Mouse (Mus musculus) heart, postnatal 0 days (tissue): ENCODE measurements at regions not wholly inside any gene's neighbourhood (a gene's known extent, or its start where the extent isn't known, plus 50 kb on each side); places are given as distances from the start of the nearest gene placed in this dataset.

Source experiments
- ATAC-seq: fragments of 200-750 bp; cut with Nextera tagmentation; 2 replicates; pipeline ENCODE4 v1.8.0; 2017; ENCODE audit warnings: low read depth, moderate number of reproducible peaks, moderate library complexity; ENCODE audit not compliant: insufficient read depth
- DNase-seq: peaks from one replicate; pipeline ENCODE4 v3.0.0-alpha.2; 2016; ENCODE audit warnings: low spot score
- H3K27ac ChIP-seq: fragments of 300-500 bp; sonication (generic); 2 replicates; pipeline ENCODE4 v1.5.1; 2014; ENCODE audit warnings: low read depth, mild to moderate bottlenecking
- H3K27me3 ChIP-seq: fragments of 300-500 bp; sonication (generic); 2 replicates; pipeline ENCODE4 v1.6.1; 2014; ENCODE audit warnings: low read length, mixed read lengths; ENCODE audit not compliant: control insufficient read depth, insufficient read depth
- H3K36me3 ChIP-seq: fragments of 300-500 bp; sonication (generic); replicated peaks from 2 replicates; pipeline ENCODE4 v1.6.1; 2014; ENCODE audit warnings: low read length, mixed read lengths; ENCODE audit not compliant: control insufficient read depth, insufficient read depth
- H3K4me1 ChIP-seq: fragments of 300-500 bp; sonication (generic); 2 replicates; pipeline ENCODE4 v1.6.1; 2014; ENCODE audit warnings: antibody characterized with exemption; ENCODE audit not compliant: control insufficient read depth, insufficient read depth
- H3K4me2 ChIP-seq: fragments of 300-500 bp; sonication (generic); 2 replicates; pipeline ENCODE4 v1.6.1; 2014; ENCODE audit warnings: low read depth, mild to moderate bottlenecking, low read length, moderate library complexity
- H3K4me3 ChIP-seq: fragments of 300-500 bp; sonication (generic); 2 replicates; pipeline ENCODE4 v1.5.1; 2014; ENCODE audit warnings: low read depth, low read length
- H3K9ac ChIP-seq: fragments of 300-500 bp; sonication (generic); replicated peaks from 2 replicates; pipeline ENCODE4 v1.6.1; 2014; ENCODE audit warnings: low read depth, low read length, mixed read lengths
- H3K9me3 ChIP-seq: fragments of 300-500 bp; sonication (generic); replicated peaks from 2 replicates; pipeline ENCODE4 v1.6.1; 2016; ENCODE audit warnings: low read length; ENCODE audit not compliant: control insufficient read depth
- CTCF ChIP-seq: IDR thresholded peaks from 2 replicates; pipeline ENCODE4 v1.5.1; 2016; ENCODE audit warnings: antibody characterized with exemption, control low read depth, low read depth
- EP300 ChIP-seq: IDR thresholded peaks from 2 replicates; pipeline ENCODE4 v1.6.1; 2016; ENCODE audit warnings: antibody characterized with exemption, low read depth
- WGBS: fragments of 180-500 bp; shearing (Covaris S2); extraction: QIAGEN DNeasy Blood & Tissue Kit; methylation state at CpG from one replicate; pipeline ENCODE4 v1.1.7; 2014; 5-methylcytosine and 5-hydroxymethylcytosine counted together

GRCm38 (mm10) chr16:29057076-29057475, 127.6 kb upstream of the Mb21d2 start:
- no peak overlapping the region for H3K4me2 ChIP-seq
- H3K27ac ChIP-seq = no peak overlapping the region
- no peaks in the 10 kb centered on the region for H3K27me3 ChIP-seq
- DNase-seq = no peak
- no peak for ATAC-seq
- TF ChIP-seq EP300 (no peak), CTCF (no peak)
- WGBS = 75% methylated on average over 5 of the region's 5 CpGs
- no peak overlapping the region for H3K4me3 ChIP-seq
- no peaks in the 10 kb centered on the region for H3K9me3 ChIP-seq
- H3K4me1 ChIP-seq = no peaks in the 10 kb centered on the region
- no peak overlapping the region for H3K9ac ChIP-seq
- no peaks in the 10 kb centered on the region for H3K36me3 ChIP-seq

GRCm38 (mm10) chr16:29054423-29054822, 125.0 kb upstream of the Mb21d2 start:
- Histone ChIP-seq H3K36me3 (no peaks in the 10 kb centered on the region), H3K4me1 (no peaks in the 10 kb centered on the region), H3K27ac (no peak overlapping the region), H3K9ac (no peak overlapping the region), H3K27me3 (no peaks in the 10 kb centered on the region), H3K9me3 (no peaks in the 10 kb centered on the region), H3K4me3 (no peak overlapping the region), H3K4me2 (no peak overlapping the region)
- 41% methylated on average over 8 of the region's 8 CpGs for WGBS
- TF ChIP-seq EP300 (no peak), CTCF (no peak)
- no peak for DNase-seq
- no peak for ATAC-seq

GRCm38 (mm10) chr16:29046453-29046993, 117.0 kb upstream of the Mb21d2 start:
- Histone ChIP-seq H3K36me3 (no peaks in the 10 kb centered on the region), H3K4me1 (no peaks in the 10 kb centered on the region), H3K4me2 (no peak overlapping the region), H3K9me3 (no peaks in the 10 kb centered on the region), H3K27ac (no peak overlapping the region), H3K4me3 (no peak overlapping the region), H3K27me3 (no peaks in the 10 kb centered on the region), H3K9ac (no peak overlapping the region)
- DNase-seq (no peak), ATAC-seq (no peak)
- TF ChIP-seq EP300 (no peak), CTCF (no peak)
- WGBS = 81% methylated on average over 6 of the region's 6 CpGs

- H3K27me3 ChIP-seq = no peaks in the 10 kb centered on the region
- 73% methylated on average over 5 of the region's 5 CpGs for WGBS
- H3K9ac ChIP-seq = no peak overlapping the region
- DNase-seq (no peak), ATAC-seq (no peak)
- no peak overlapping the region for H3K4me2 ChIP-seq
- H3K4me1 ChIP-seq = no peaks in the 10 kb centered on the region
- H3K4me3 ChIP-seq = no peak overlapping the region
- no peaks in the 10 kb centered on the region for H3K36me3 ChIP-seq
- H3K27ac ChIP-seq = no peak overlapping the region
- no peaks in the 10 kb centered on the region for H3K9me3 ChIP-seq
- no peak for TF ChIP-seq EP300
- TF ChIP-seq CTCF = no peak
Observed at GRCm38 (mm10) chr16:29035523-29035922, 106.0 kb upstream of the Mb21d2 start.

- DNase-seq = no peak
- 35% methylated on average over 16 of the region's 16 CpGs for WGBS
- Histone ChIP-seq H3K27ac (no peak overlapping the region), H3K9me3 (no peaks in the 10 kb centered on the region), H3K4me1 (no peaks in the 10 kb centered on the region), H3K4me2 (no peak overlapping the region), H3K4me3 (no peak overlapping the region), H3K36me3 (no peaks in the 10 kb centered on the region), H3K9ac (no peak overlapping the region), H3K27me3 (no peaks in the 10 kb centered on the region)
- TF ChIP-seq CTCF (no peak), EP300 (no peak)
- no peak for ATAC-seq
Observed at GRCm38 (mm10) chr16:29034053-29034794, 104.8 kb upstream of the Mb21d2 start.

- H3K36me3 ChIP-seq = no peaks in the 10 kb centered on the region
- 59% methylated on average over 5 of the region's 5 CpGs for WGBS
- no peak overlapping the region for H3K27ac ChIP-seq
- no peaks in the 10 kb centered on the region for H3K27me3 ChIP-seq
- ATAC-seq = no peak
- no peaks in the 10 kb centered on the region for H3K9me3 ChIP-seq
- TF ChIP-seq EP300 (no peak), CTCF (peak; percentile 15; the same call in 1 of the 2 replicates)
- no peak overlapping the region for H3K4me2 ChIP-seq
- no peaks in the 10 kb centered on the region for H3K4me1 ChIP-seq
- H3K9ac ChIP-seq = no peak overlapping the region
- DNase-seq = peak; percentile 9
- H3K4me3 ChIP-seq = no peak overlapping the region
Observed at GRCm38 (mm10) chr16:29033357-29033756, 103.9 kb upstream of the Mb21d2 start.
